20 mouse cellular contexts compared by ENCODE assay signal in the genomic region with DNA sequence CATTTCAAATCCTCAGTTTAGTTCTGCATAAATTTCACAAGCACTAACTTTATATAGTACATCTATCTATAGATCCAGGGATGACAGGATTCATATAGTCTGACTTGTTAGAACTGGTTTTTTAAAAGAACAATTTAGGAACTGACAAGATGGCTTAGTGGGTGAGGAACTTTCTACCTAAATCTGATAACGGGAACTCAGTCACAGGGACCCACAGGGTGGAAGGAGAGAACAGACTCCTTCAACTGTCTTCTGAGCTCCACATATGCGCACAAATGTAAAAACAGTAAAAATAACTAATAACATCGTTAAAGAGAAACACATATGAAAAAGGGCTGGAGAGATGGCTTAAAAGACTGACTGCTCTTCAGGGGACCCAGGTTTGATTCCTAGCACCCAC. TPM values are rescaled to one million over a fixed set of nuclear protein-coding genes. Genes with fewer than 3 reads are reported as not detected.
"Had no signal": no experiment of that assay in that cellular context is flagged by ENCODE, and none has a peak within 500 bp of the region (broad histone marks: within the 10 kb centered on the region; RNA-seq: fewer than 3 reads in every experiment).

No protein-coding gene starts in this region.

- H3K4me3 ChIP-seq: megakaryocyte, embryonic 14.5 days; midbrain, embryonic 12.5 days; neural tube, embryonic 12.5 days; stomach, embryonic 15.5 days had no signal

- H3K27ac ChIP-seq: midbrain, embryonic 12.5 days; neural tube, embryonic 12.5 days; stomach, embryonic 15.5 days; stomach, postnatal 0 days had no signal

- H3K4me1 ChIP-seq: midbrain, embryonic 12.5 days; neural tube, embryonic 12.5 days; stomach, embryonic 15.5 days had no signal

- H3K9me3 ChIP-seq: megakaryocyte, embryonic 14.5 days; midbrain, embryonic 12.5 days; neural tube, embryonic 12.5 days; stomach, embryonic 15.5 days had no signal

- H3K9ac ChIP-seq: lung, embryonic 14.5 days; midbrain, embryonic 12.5 days; neural tube, embryonic 12.5 days; stomach, embryonic 15.5 days had no signal

- DNase-seq: lung, adult 18-20 months; lung, embryonic 14.5 days; lung, postnatal 10 days; lung, postnatal 4 days; midbrain, embryonic 14.5 days; right cerebral cortex, postnatal 14 days; thymus, adult 18-20 months; thymus, postnatal 14 days; thymus, postnatal 36 days had no signal

- H3K4me2 ChIP-seq: lung, embryonic 14.5 days; midbrain, embryonic 12.5 days; neural tube, embryonic 12.5 days; stomach, embryonic 15.5 days had no signal

- H3K27me3 ChIP-seq: megakaryocyte, embryonic 14.5 days; midbrain, embryonic 12.5 days; neural tube, embryonic 12.5 days; stomach, embryonic 15.5 days had no signal

RNA-seq across cellular contexts. Expression of a gene that starts 48.8 kb away (rescaled TPM):
- total RNA-seq: midbrain, postnatal 0 days; monocyte, adult 5-6 weeks; neutrophil, adult 5-6 weeks had no signal
- polyA plus RNA-seq: liver, embryonic 16.5 days; lung, embryonic 16.5 days; spleen, adult 2 months; stomach, embryonic 15.5 days; stomach, postnatal 0 days had no signal
